Mouse (Mus musculus): ENCODE data around the gene Olfr1039. TPM values are rescaled to one million over a fixed set of nuclear protein-coding genes. Genes with fewer than 3 reads are reported as not detected.

The Olfr1039 gene
- polyA plus RNA-seq, 1 experiment from 2014 or later: not detected

Other genes with a start within 250 kb of the Olfr1039 start
- not detected in 2 replicates for gene Olfr1024, start 230.9 kb downstream of the Olfr1039 start, polyA plus RNA-seq (2014; fragmentation: Nextera tagmentation; extraction: Ambion mirVana)
- not detected in 2 replicates for gene Olfr1025-ps1, start 220.7 kb downstream of the Olfr1039 start, polyA plus RNA-seq (2014; fragmentation: Nextera tagmentation; extraction: Ambion mirVana)
- gene Olfr1026, start 214.4 kb downstream of the Olfr1039 start, polyA plus RNA-seq (2014; fragmentation: Nextera tagmentation; extraction: Ambion mirVana): not detected in 2 replicates
- gene Olfr1028, start 185.5 kb downstream of the Olfr1039 start, polyA plus RNA-seq (2014; fragmentation: Nextera tagmentation; extraction: Ambion mirVana): not detected in 2 replicates
- gene Olfr1029, start 162.0 kb downstream of the Olfr1039 start, polyA plus RNA-seq (2014; fragmentation: Nextera tagmentation; extraction: Ambion mirVana): not detected in 2 replicates
- not detected in 2 replicates for gene Olfr1030, start 156.7 kb downstream of the Olfr1039 start, polyA plus RNA-seq (2014; fragmentation: Nextera tagmentation; extraction: Ambion mirVana)
- gene Olfr1031, start 145.6 kb downstream of the Olfr1039 start, polyA plus RNA-seq (2014; fragmentation: Nextera tagmentation; extraction: Ambion mirVana): not detected in 2 replicates
- not detected in 2 replicates for gene Olfr1032, start 130.4 kb downstream of the Olfr1039 start, polyA plus RNA-seq (2014; fragmentation: Nextera tagmentation; extraction: Ambion mirVana)
- gene Olfr1033, start 115.3 kb downstream of the Olfr1039 start, polyA plus RNA-seq (2014; fragmentation: Nextera tagmentation; extraction: Ambion mirVana): 0.61 and 2.8 TPM in 2 replicates
- not detected in 2 replicates for gene Olfr1034, start 90.1 kb downstream of the Olfr1039 start, polyA plus RNA-seq (2014; fragmentation: Nextera tagmentation; extraction: Ambion mirVana)
- not detected in 2 replicates for gene Olfr1036, start 61.9 kb downstream of the Olfr1039 start, polyA plus RNA-seq (2014; fragmentation: Nextera tagmentation; extraction: Ambion mirVana)
- not detected in 2 replicates for gene Olfr1037, start 48.5 kb downstream of the Olfr1039 start, polyA plus RNA-seq (2014; fragmentation: Nextera tagmentation; extraction: Ambion mirVana)
- gene Olfr1040, start 10.8 kb upstream of the Olfr1039 start, polyA plus RNA-seq (2014; fragmentation: Nextera tagmentation; extraction: Ambion mirVana): not detected in 2 replicates
- not detected in 2 replicates for gene Olfr1042, start 25.9 kb upstream of the Olfr1039 start, polyA plus RNA-seq (2014; fragmentation: Nextera tagmentation; extraction: Ambion mirVana)
- not detected in 2 replicates for gene Olfr1043, start 31.6 kb upstream of the Olfr1039 start, polyA plus RNA-seq (2014; fragmentation: Nextera tagmentation; extraction: Ambion mirVana)
- gene Olfr1044, start 41.9 kb upstream of the Olfr1039 start, polyA plus RNA-seq (2014; fragmentation: Nextera tagmentation; extraction: Ambion mirVana): not detected in 2 replicates
- gene Olfr52, start 49.8 kb upstream of the Olfr1039 start, polyA plus RNA-seq (2014; fragmentation: Nextera tagmentation; extraction: Ambion mirVana): not detected in 2 replicates
- gene Olfr1045, start 67.1 kb upstream of the Olfr1039 start, polyA plus RNA-seq (2014; fragmentation: Nextera tagmentation; extraction: Ambion mirVana): not detected in 2 replicates
- not detected in 2 replicates for gene Olfr1046, start 83.4 kb upstream of the Olfr1039 start, polyA plus RNA-seq (2014; fragmentation: Nextera tagmentation; extraction: Ambion mirVana)
- gene Olfr1047, start 95.5 kb upstream of the Olfr1039 start, polyA plus RNA-seq (2014; fragmentation: Nextera tagmentation; extraction: Ambion mirVana): not detected in 2 replicates
- gene Olfr1048, start 104.4 kb upstream of the Olfr1039 start, polyA plus RNA-seq (2014; fragmentation: Nextera tagmentation; extraction: Ambion mirVana): not detected in 2 replicates
- not detected in 2 replicates for gene Olfr1049, start 122.4 kb upstream of the Olfr1039 start, polyA plus RNA-seq (2014; fragmentation: Nextera tagmentation; extraction: Ambion mirVana)
- not detected in 2 replicates for gene Olfr1051, start 143.2 kb upstream of the Olfr1039 start, polyA plus RNA-seq (2014; fragmentation: Nextera tagmentation; extraction: Ambion mirVana)
- not detected in 2 replicates for gene Olfr1052, start 156.5 kb upstream of the Olfr1039 start, polyA plus RNA-seq (2014; fragmentation: Nextera tagmentation; extraction: Ambion mirVana)
- not detected in 2 replicates for gene Olfr1053, start 179.4 kb upstream of the Olfr1039 start, polyA plus RNA-seq (2014; fragmentation: Nextera tagmentation; extraction: Ambion mirVana)
- gene Olfr1054, start 199.5 kb upstream of the Olfr1039 start, polyA plus RNA-seq (2014; fragmentation: Nextera tagmentation; extraction: Ambion mirVana): not detected in 2 replicates
- gene Olfr1055, start 214.4 kb upstream of the Olfr1039 start, polyA plus RNA-seq (2014; fragmentation: Nextera tagmentation; extraction: Ambion mirVana): not detected in 2 replicates
- not detected in 2 replicates for gene Olfr1056, start 226.5 kb upstream of the Olfr1039 start, polyA plus RNA-seq (2014; fragmentation: Nextera tagmentation; extraction: Ambion mirVana)
- gene Olfr1057, start 242.5 kb upstream of the Olfr1039 start, polyA plus RNA-seq (2014; fragmentation: Nextera tagmentation; extraction: Ambion mirVana): not detected in 2 replicates

All from lung, embryonic 14.5 days (tissue).